Mouse (Mus musculus) E14TG2a.4 (cell line): ENCODE data around the gene Manba.
"Not testable (repeated sequence)": the region's sequence is repeated elsewhere in the genome, so short reads cannot be mapped to it uniquely, and the experiment has no call there.

Experiments
- H3K27me3 ChIP-seq: 2 replicates; pipeline ENCODE4 v1.6.1; 2014; ENCODE audit warnings: low read length, control low read depth; ENCODE audit not compliant: insufficient read depth
- H3K36me3 ChIP-seq: 2 replicates; pipeline ENCODE4 v1.6.1; 2014; ENCODE audit warnings: low read length, control low read depth; ENCODE audit not compliant: insufficient read depth
- H3K4me1 ChIP-seq: replicated peaks from 2 replicates; pipeline ENCODE4 v1.6.1; 2014; ENCODE audit warnings: low read depth, low read length, control low read depth
- H3K4me3 ChIP-seq: replicated peaks from 2 replicates; pipeline ENCODE4 v1.5.1; 2014; ENCODE audit warnings: mild to moderate bottlenecking, low read length
- H3K9me3 ChIP-seq: 2 replicates; pipeline ENCODE4 v1.6.1; 2014; ENCODE audit warnings: low read length, control low read depth
- CTCF ChIP-seq: conservative IDR thresholded peaks from 2 replicates; pipeline ENCODE4 v1.5.1; 2014; ENCODE audit warnings: low read length
- NANOG ChIP-seq: IDR thresholded peaks from 2 replicates; pipeline ENCODE4 v1.6.1; 2014; ENCODE audit warnings: borderline replicate concordance, low read length, mixed read lengths
- POU5F1 ChIP-seq: IDR thresholded peaks from 2 replicates; pipeline ENCODE4 v1.6.1; 2014; ENCODE audit warnings: low read length, borderline replicate concordance

Manba gene

GRCm38 (mm10) chr3:135513800-135514425, 28.5 kb downstream of the Manba start:
- no peak for TF ChIP-seq CTCF
- TF ChIP-seq POU5F1 = no peak
- no peak for TF ChIP-seq NANOG

GRCm38 (mm10) chr3:135515246-135515645, 29.8 kb downstream of the Manba start:
- TF ChIP-seq NANOG (no peak), CTCF (no peak), POU5F1 (no peak)
- Histone ChIP-seq H3K36me3 (peaks cover 26% of the 10 kb centered on the region), H3K4me3 (no peak overlapping the region), H3K27me3 (no peaks in the 10 kb centered on the region), H3K9me3 (no peaks in the 10 kb centered on the region), H3K4me1 (peaks cover 77% of the 10 kb centered on the region)

More at GRCm38 (mm10) chr3:135513800-135514425, 28.5 kb downstream of the Manba start:
- H3K27me3 ChIP-seq = no peaks in the 10 kb centered on the region
- peaks cover 15% of the 10 kb centered on the region for H3K36me3 ChIP-seq
- H3K4me1 ChIP-seq = peaks cover 63% of the 10 kb centered on the region
- peak overlapping the region; percentile 60 for H3K4me3 ChIP-seq
- no peaks in the 10 kb centered on the region for H3K9me3 ChIP-seq

GRCm38 (mm10) chr3:135516891-135517290, 31.5 kb downstream of the Manba start:
- H3K36me3 ChIP-seq = peaks cover 26% of the 10 kb centered on the region
- peaks cover 84% of the 10 kb centered on the region for H3K4me1 ChIP-seq
- H3K9me3 ChIP-seq = no peaks in the 10 kb centered on the region
- H3K4me3 ChIP-seq = no peak overlapping the region
- no peaks in the 10 kb centered on the region for H3K27me3 ChIP-seq
- no peak for TF ChIP-seq NANOG
- no peak for TF ChIP-seq POU5F1
- no peak for TF ChIP-seq CTCF

- H3K4me3 ChIP-seq = no peak overlapping the region
- H3K9me3 ChIP-seq = no peaks in the 10 kb centered on the region
- H3K27me3 ChIP-seq = no peaks in the 10 kb centered on the region
- H3K4me1 ChIP-seq = peaks cover 85% of the 10 kb centered on the region
- TF ChIP-seq POU5F1 (no peak), NANOG (no peak)
- H3K36me3 ChIP-seq = peaks cover 27% of the 10 kb centered on the region
These were observed 33.5 kb downstream of the Manba start for GRCm38 (mm10) chr3:135518882-135519281.

GRCm38 (mm10) chr3:135519584-135519983, 34.2 kb downstream of the Manba start:
- peaks cover 85% of the 10 kb centered on the region for H3K4me1 ChIP-seq
- no peak overlapping the region for H3K4me3 ChIP-seq
- H3K9me3 ChIP-seq = no peaks in the 10 kb centered on the region
- H3K27me3 ChIP-seq = no peaks in the 10 kb centered on the region
- peaks cover 33% of the 10 kb centered on the region for H3K36me3 ChIP-seq
- TF ChIP-seq POU5F1 (no peak), CTCF (no peak), NANOG (no peak)

GRCm38 (mm10) chr3:135521963-135522362, 36.6 kb downstream of the Manba start:
- Histone ChIP-seq H3K27me3 (no peaks in the 10 kb centered on the region), H3K4me1 (peaks cover 69% of the 10 kb centered on the region), H3K4me3 (peak overlapping the region; percentile 69), H3K9me3 (no peaks in the 10 kb centered on the region), H3K36me3 (peaks cover 37% of the 10 kb centered on the region)
- TF ChIP-seq POU5F1 (no peak), NANOG (no peak), CTCF (no peak)

GRCm38 (mm10) chr3:135522618-135523355, 37.4 kb downstream of the Manba start:
- TF ChIP-seq POU5F1 (no peak), NANOG (no peak), CTCF (no peak)
- Histone ChIP-seq H3K4me1 (peaks cover 71% of the 10 kb centered on the region), H3K4me3 (peak overlapping the region; percentile 69), H3K27me3 (no peaks in the 10 kb centered on the region), H3K36me3 (peaks cover 41% of the 10 kb centered on the region), H3K9me3 (no peaks in the 10 kb centered on the region)

GRCm38 (mm10) chr3:135524900-135525299, 39.5 kb downstream of the Manba start:
- peaks cover 68% of the 10 kb centered on the region for H3K4me1 ChIP-seq
- peaks cover 50% of the 10 kb centered on the region for H3K36me3 ChIP-seq
- not testable (repeated sequence) for H3K27me3 ChIP-seq, H3K4me3 ChIP-seq, H3K9me3 ChIP-seq

- H3K9me3 ChIP-seq = no peaks in the 10 kb centered on the region
- peaks cover 55% of the 10 kb centered on the region for H3K4me1 ChIP-seq
- TF ChIP-seq NANOG = no peak
- TF ChIP-seq CTCF = no peak
- TF ChIP-seq POU5F1 = no peak
- peaks cover 33% of the 10 kb centered on the region for H3K36me3 ChIP-seq
- no peak overlapping the region for H3K4me3 ChIP-seq
- H3K27me3 ChIP-seq = no peaks in the 10 kb centered on the region
These were observed 44.3 kb downstream of the Manba start for GRCm38 (mm10) chr3:135529670-135530069.
